ENCODE assay signal across 23 mouse cellular contexts in the genomic region with DNA sequence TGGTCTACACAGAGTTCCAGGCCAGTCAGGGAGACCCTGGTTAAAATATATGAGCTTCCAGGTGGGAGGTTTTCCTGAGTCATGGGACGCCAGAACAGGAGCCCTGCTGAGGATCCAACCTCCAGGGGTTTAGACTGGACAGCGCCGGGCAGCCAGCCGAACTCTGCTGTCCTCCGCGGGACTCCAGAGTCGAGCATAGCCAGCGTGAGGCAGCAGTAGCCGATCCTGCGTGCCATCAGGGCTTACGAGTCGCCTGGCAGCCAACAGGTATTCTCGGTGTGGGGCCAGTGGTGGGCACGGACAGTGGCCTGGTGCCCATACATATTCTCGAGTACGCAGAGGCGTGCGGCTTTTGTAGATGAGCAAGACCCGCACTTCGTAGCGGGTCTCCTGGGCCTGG. TPM values are rescaled to one million over a fixed set of nuclear protein-coding genes. Genes with fewer than 3 reads are reported as not detected.
DNase-seq lines count a peak whose midpoint lies in the region; ATAC-seq and TF ChIP-seq lines count a peak whose summit lies in the region.
"Had no signal": no experiment of that assay in that cellular context is flagged by ENCODE, and none has a peak within 500 bp of the region (broad histone marks: within the 10 kb centered on the region; RNA-seq: fewer than 3 reads in every experiment).

No protein-coding gene starts in this region.

- peaks cover 59% of the 10 kb centered on the region for H3K27me3 ChIP-seq in intestine, embryonic 14.5 days (replicated peaks; ENCODE audit: control insufficient read depth, insufficient read depth, low read length)
- peaks cover 49% of the 10 kb centered on the region for H3K27me3 ChIP-seq in intestine, embryonic 15.5 days (replicated peaks)
- H3K27me3 ChIP-seq in megakaryocyte, embryonic 14.5 days (replicated peaks): peaks cover 25% of the 10 kb centered on the region
- H3K27me3 ChIP-seq in embryonic facial prominence, embryonic 10.5 days (replicated peaks; ENCODE audit: low read depth, poor library complexity, severe bottlenecking): peaks cover 87% of the 10 kb centered on the region
- H3K27me3 ChIP-seq in myocyte (ENCODE audit: control insufficient read depth, insufficient read depth, insufficient read length): no peaks in the 10 kb centered on the region

- no peak overlapping the region for H3K4me2 ChIP-seq in intestine, embryonic 14.5 days (ENCODE audit: low read length)
- no peak overlapping the region for H3K4me2 ChIP-seq in intestine, embryonic 15.5 days (replicated peaks)
- H3K4me2 ChIP-seq in myocyte (ENCODE audit: low read depth): no peak overlapping the region

- no peaks in the 10 kb centered on the region for H3K79me2 ChIP-seq in myocyte (ENCODE audit: control insufficient read depth, insufficient read depth)

- WGBS in intestine, embryonic 14.5 days: 21% methylated on average over 21 of the region's 21 CpGs
- WGBS in intestine, embryonic 15.5 days: 33% methylated on average over 21 of the region's 21 CpGs
- 8% methylated on average over 21 of the region's 21 CpGs for WGBS in embryonic facial prominence, embryonic 10.5 days

- no peak overlapping the region for H3K27ac ChIP-seq in intestine, embryonic 14.5 days (ENCODE audit: low read depth)
- H3K27ac ChIP-seq in intestine, embryonic 15.5 days: no peak overlapping the region
- H3K27ac ChIP-seq in embryonic facial prominence, embryonic 10.5 days (replicated peaks): no peak overlapping the region
- H3K27ac ChIP-seq: hindbrain, postnatal 0 days; left cerebral cortex, adult 2 months; liver, embryonic 15.5 days; midbrain, embryonic 13.5 days; stomach, postnatal 0 days had no signal

- H3K4me3 ChIP-seq in intestine, embryonic 14.5 days (ENCODE audit: low read depth, low read length): no peak overlapping the region
- no peak overlapping the region for H3K4me3 ChIP-seq in intestine, embryonic 15.5 days (replicated peaks)
- peak overlapping the region; percentile 73 for H3K4me3 ChIP-seq in megakaryocyte, embryonic 14.5 days (replicated peaks)
- H3K4me3 ChIP-seq in embryonic facial prominence, embryonic 10.5 days: peak overlapping the region; percentile 57
- no peak overlapping the region for H3K4me3 ChIP-seq in myocyte
- H3K4me3 ChIP-seq: left cerebral cortex, adult 2 months had no signal

- no peaks in the 10 kb centered on the region for H3K9me3 ChIP-seq in intestine, embryonic 14.5 days (ENCODE audit: control insufficient read depth, low read length)
- no peaks in the 10 kb centered on the region for H3K9me3 ChIP-seq in intestine, embryonic 15.5 days
- no peaks in the 10 kb centered on the region for H3K9me3 ChIP-seq in megakaryocyte, embryonic 14.5 days
- H3K9me3 ChIP-seq in embryonic facial prominence, embryonic 10.5 days: no peaks in the 10 kb centered on the region
- H3K9me3 ChIP-seq: liver, embryonic 15.5 days; midbrain, embryonic 13.5 days had no signal

- ATAC-seq in intestine, embryonic 14.5 days (replicated peaks; ENCODE audit: low FRiP score, low TSS enrichment, low read depth): no peak
- no peak for ATAC-seq in intestine, embryonic 15.5 days
- ATAC-seq in megakaryocyte, adult 5-6 weeks (ENCODE audit: poor library complexity, severe bottlenecking): no peak
- ATAC-seq in erythroblast, adult 5-6 weeks (replicated peaks; ENCODE audit: low FRiP score, poor library complexity, severe bottlenecking): no peak

- TF ChIP-seq POLR2A in myocyte (IDR thresholded peaks at IDR 0.05; ENCODE audit: insufficient read length, low read depth): no peak

- H3ac ChIP-seq in myocyte (ENCODE audit: control insufficient read depth, insufficient read length): no peak overlapping the region

- H3K36me3 ChIP-seq in intestine, embryonic 14.5 days (ENCODE audit: control insufficient read depth, insufficient read depth, low read length): no peaks in the 10 kb centered on the region
- H3K36me3 ChIP-seq in intestine, embryonic 15.5 days: no peaks in the 10 kb centered on the region
- H3K36me3 ChIP-seq in megakaryocyte, embryonic 14.5 days (replicated peaks; ENCODE audit: low read length): peaks cover 19% of the 10 kb centered on the region
- H3K36me3 ChIP-seq in embryonic facial prominence, embryonic 10.5 days (replicated peaks): no peaks in the 10 kb centered on the region
- H3K36me3 ChIP-seq in myocyte (ENCODE audit: control insufficient read depth, insufficient read depth): no peaks in the 10 kb centered on the region
- H3K36me3 ChIP-seq: midbrain, embryonic 13.5 days had no signal

- H3K4me1 ChIP-seq in intestine, embryonic 14.5 days (replicated peaks; ENCODE audit: control insufficient read depth, insufficient read depth, low read length): peaks cover 31% of the 10 kb centered on the region
- peaks cover 44% of the 10 kb centered on the region for H3K4me1 ChIP-seq in intestine, embryonic 15.5 days (replicated peaks)
- peaks cover 84% of the 10 kb centered on the region for H3K4me1 ChIP-seq in megakaryocyte, embryonic 14.5 days
- peaks cover 53% of the 10 kb centered on the region for H3K4me1 ChIP-seq in embryonic facial prominence, embryonic 10.5 days

- H3K9ac ChIP-seq in intestine, embryonic 14.5 days (ENCODE audit: low read length): no peak overlapping the region
- H3K9ac ChIP-seq in intestine, embryonic 15.5 days: no peak overlapping the region
- H3K9ac ChIP-seq: midbrain, embryonic 13.5 days had no signal

- peak; percentile 58 for DNase-seq in intestine, embryonic 14.5 days (ENCODE audit: low spot score)
- DNase-seq in embryonic facial prominence, embryonic 10.5 days (ENCODE audit: low spot score): peak; percentile 28
- DNase-seq in heart, adult 9 months (ENCODE audit: low spot score in 2 of 2): no peak
- DNase-seq: cerebellum, adult 2 months; cerebellum, postnatal 36 days; heart, postnatal 4 days; kidney, adult 9 months; kidney, postnatal 36 days; left cerebral cortex, postnatal 4 days; lung, postnatal 4 days; right cerebral cortex, postnatal 4 days had no signal

RNA-seq across cellular contexts. Expression of a gene that starts 7.2 kb away (rescaled TPM):
- polyA plus RNA-seq in intestine, embryonic 14.5 days (2014; fragmentation: Nextera tagmentation; extraction: Ambion mirVana): 8.1 and 8.7 TPM in 2 replicates
- polyA plus RNA-seq in intestine, embryonic 15.5 days (2015; fragmentation: Nextera tagmentation; extraction: Ambion mirVana): 19.3 and 20.4 TPM in 2 replicates
- 27.2 and 34.8 TPM in 2 replicates for polyA plus RNA-seq in megakaryocyte, embryonic 14.5 days (2012; ENCODE audit: insufficient read depth, low replicate concordance)
- 0.07 TPM in 1 of 2 replicates, not detected in the other for total RNA-seq in megakaryocyte, adult 5-6 weeks (2015)
- total RNA-seq in megakaryocyte, adult 5-6 weeks (2017): not detected in 2 replicates
- polyA plus RNA-seq in embryonic facial prominence, embryonic 10.5 days (2016; fragmentation: Nextera tagmentation; extraction: Ambion mirVana): 0.65 and 0.88 TPM in 2 replicates
- polyA plus RNA-seq in myocyte (2012; fragmentation: generic; extraction: Trizol): 57.8 TPM
- total RNA-seq in erythroblast, adult 5-6 weeks (2015; ENCODE audit: low replicate concordance): 0.21 and 0.77 TPM in 2 replicates
- total RNA-seq in erythroblast, adult 5-6 weeks (2017; ENCODE audit: low replicate concordance): 0.17 TPM in 1 of 2 replicates, not detected in the other
- total RNA-seq: granulocyte monocyte progenitor cell, adult 5-6 weeks had no signal

RNA-seq across cellular contexts. Expression of a gene that starts 11.3 kb away (rescaled TPM):
- polyA plus RNA-seq in intestine, embryonic 14.5 days (2014; fragmentation: Nextera tagmentation; extraction: Ambion mirVana): 42.4 and 58.1 TPM in 2 replicates
- 132 and 159 TPM in 2 replicates for polyA plus RNA-seq in intestine, embryonic 15.5 days (2015; fragmentation: Nextera tagmentation; extraction: Ambion mirVana)
- polyA plus RNA-seq in megakaryocyte, embryonic 14.5 days (2012; ENCODE audit: insufficient read depth, low replicate concordance): 19.0 and 21.1 TPM in 2 replicates
- 0.16 and 0.96 TPM in 2 replicates for total RNA-seq in megakaryocyte, adult 5-6 weeks (2015)
- 0.37 TPM in 1 of 2 replicates, not detected in the other for total RNA-seq in megakaryocyte, adult 5-6 weeks (2017)
- polyA plus RNA-seq in embryonic facial prominence, embryonic 10.5 days (2016; fragmentation: Nextera tagmentation; extraction: Ambion mirVana): 6.6 TPM in 2 replicates
- 25.7 TPM for polyA plus RNA-seq in myocyte (2012; fragmentation: generic; extraction: Trizol)
- total RNA-seq in erythroblast, adult 5-6 weeks (2015; ENCODE audit: low replicate concordance): 1.7 and 6.0 TPM in 2 replicates
- total RNA-seq in erythroblast, adult 5-6 weeks (2017; ENCODE audit: low replicate concordance): 2.0 and 4.5 TPM in 2 replicates

RNA-seq across cellular contexts. Expression of a gene that starts 11.7 kb away (rescaled TPM):
- 6.8 and 7.3 TPM in 2 replicates for polyA plus RNA-seq in intestine, embryonic 14.5 days (2014; fragmentation: Nextera tagmentation; extraction: Ambion mirVana)
- polyA plus RNA-seq in intestine, embryonic 15.5 days (2015; fragmentation: Nextera tagmentation; extraction: Ambion mirVana): 8.1 and 8.8 TPM in 2 replicates
- 15.1 and 26.0 TPM in 2 replicates for polyA plus RNA-seq in megakaryocyte, embryonic 14.5 days (2012; ENCODE audit: insufficient read depth, low replicate concordance)
- 0.32 and 0.83 TPM in 2 replicates for total RNA-seq in megakaryocyte, adult 5-6 weeks (2015)
- not detected in 2 replicates for total RNA-seq in megakaryocyte, adult 5-6 weeks (2017)
- 5.0 and 5.5 TPM in 2 replicates for polyA plus RNA-seq in embryonic facial prominence, embryonic 10.5 days (2016; fragmentation: Nextera tagmentation; extraction: Ambion mirVana)
- 2.1 TPM for polyA plus RNA-seq in myocyte (2012; fragmentation: generic; extraction: Trizol)
- 1.0 TPM in 1 of 2 replicates, not detected in the other for total RNA-seq in erythroblast, adult 5-6 weeks (2015; ENCODE audit: low replicate concordance)
- total RNA-seq in erythroblast, adult 5-6 weeks (2017; ENCODE audit: low replicate concordance): not detected in 2 replicates

RNA-seq across cellular contexts. Expression of a gene that starts 15.2 kb away (rescaled TPM):
- 0.22 and 0.32 TPM in 2 replicates for polyA plus RNA-seq in intestine, embryonic 14.5 days (2014; fragmentation: Nextera tagmentation; extraction: Ambion mirVana)
- polyA plus RNA-seq in intestine, embryonic 15.5 days (2015; fragmentation: Nextera tagmentation; extraction: Ambion mirVana): 0.32 and 0.63 TPM in 2 replicates
- not detected in 2 replicates for polyA plus RNA-seq in megakaryocyte, embryonic 14.5 days (2012; ENCODE audit: insufficient read depth, low replicate concordance)
- total RNA-seq in megakaryocyte, adult 5-6 weeks (2015): not detected in 2 replicates
- not detected in 2 replicates for total RNA-seq in megakaryocyte, adult 5-6 weeks (2017)
- polyA plus RNA-seq in embryonic facial prominence, embryonic 10.5 days (2016; fragmentation: Nextera tagmentation; extraction: Ambion mirVana): 0.37 and 0.43 TPM in 2 replicates
- polyA plus RNA-seq in myocyte (2012; fragmentation: generic; extraction: Trizol): 0.05 TPM
- not detected in 2 replicates for total RNA-seq in erythroblast, adult 5-6 weeks (2015; ENCODE audit: low replicate concordance)
- not detected in 2 replicates for total RNA-seq in erythroblast, adult 5-6 weeks (2017; ENCODE audit: low replicate concordance)
- total RNA-seq: granulocyte monocyte progenitor cell, adult 5-6 weeks; heart, postnatal 4 days had no signal
- polyA plus RNA-seq: heart, embryonic 14.5 days had no signal

RNA-seq across cellular contexts. Expression of a gene that starts 20.7 kb away (rescaled TPM):
- 43.4 and 45.2 TPM in 2 replicates for polyA plus RNA-seq in intestine, embryonic 14.5 days (2014; fragmentation: Nextera tagmentation; extraction: Ambion mirVana)
- 51.4 and 51.5 TPM in 2 replicates for polyA plus RNA-seq in intestine, embryonic 15.5 days (2015; fragmentation: Nextera tagmentation; extraction: Ambion mirVana)
- 62.0 and 88.2 TPM in 2 replicates for polyA plus RNA-seq in megakaryocyte, embryonic 14.5 days (2012; ENCODE audit: insufficient read depth, low replicate concordance)
- total RNA-seq in megakaryocyte, adult 5-6 weeks (2015): 25.6 and 27.4 TPM in 2 replicates
- 13.8 and 17.8 TPM in 2 replicates for total RNA-seq in megakaryocyte, adult 5-6 weeks (2017)
- 53.7 and 56.2 TPM in 2 replicates for polyA plus RNA-seq in embryonic facial prominence, embryonic 10.5 days (2016; fragmentation: Nextera tagmentation; extraction: Ambion mirVana)
- polyA plus RNA-seq in myocyte (2012; fragmentation: generic; extraction: Trizol): 44.0 TPM
- total RNA-seq in erythroblast, adult 5-6 weeks (2015; ENCODE audit: low replicate concordance): 6.1 and 12.7 TPM in 2 replicates
- 3.5 and 3.7 TPM in 2 replicates for total RNA-seq in erythroblast, adult 5-6 weeks (2017; ENCODE audit: low replicate concordance)

Comparison
In these comparisons a context has a peak if more than half of its experiments do, and no peak if none do; other contexts are left out.
1. DNase-seq: peak in intestine, embryonic 14.5 days (single experiment) and embryonic facial prominence, embryonic 10.5 days (single experiment); none in heart, adult 9 months (0 of 2).
2. H3K4me3 ChIP-seq: peak in megakaryocyte, embryonic 14.5 days (single experiment) and embryonic facial prominence, embryonic 10.5 days (single experiment); none in intestine, embryonic 14.5 days (single experiment), intestine, embryonic 15.5 days (single experiment) and myocyte (single experiment).